Mouse (Mus musculus): ENCODE results near the gene Gm48552. TPM values are rescaled to one million over a fixed set of nuclear protein-coding genes. Genes with fewer than 3 reads are reported as not detected.

Gene Gm48552
- total and polyA plus RNA-seq, 3 experiments = 0.89 to 1.2 TPM; not detected in 1

GRCm38 (mm10) chr10:81350351-81351063 lies 38.3 kb upstream of the Gm48552 start, which contains the start of gene Hmg20b (continued):
- TF ChIP-seq MXI1 (IDR thresholded peaks at IDR 0.05; ENCODE audit: low read depth, low read length) = peak; percentile 61; the same call in 1 of the 2 replicates
- TF ChIP-seq TAL1 (IDR thresholded peaks at IDR 0.05; ENCODE audit: low read length) = no peak
- no peak; the same call in 1 of the 2 replicates for TF ChIP-seq BHLHE40 (IDR thresholded peaks at IDR 0.05; ENCODE audit: borderline replicate concordance, low read depth, low read length)
- TF ChIP-seq HCFC1 (IDR thresholded peaks at IDR 0.05; ENCODE audit: low read depth, low read length) = peak; percentile 90
- peak; percentile 31 to 49; a peak in 2 of 4 replicates for TF ChIP-seq POLR2A (IDR thresholded peaks at IDR 0.05; ENCODE audit: control insufficient read depth in 1 of 2, insufficient read depth in 1 of 2, low read depth in 1 of 2, low read length in 2 of 2, poor library complexity in 1 of 2)
- peak; percentile 35 for TF ChIP-seq RAD21 (IDR thresholded peaks at IDR 0.05; ENCODE audit: low read depth, low read length)
- TF ChIP-seq CTCF (IDR thresholded peaks at IDR 0.05 in 2 of 3, conservative IDR thresholded peaks at IDR 0.05 in 1 of 3; ENCODE audit: control insufficient read depth in 1 of 3, insufficient read depth in 1 of 3, low read depth in 2 of 3, low read length in 3 of 3, poor library complexity in 1 of 3, severe bottlenecking in 1 of 3) = peak; percentile 71 to 81 (median 79)
- TF ChIP-seq MAFK (IDR thresholded peaks at IDR 0.05; ENCODE audit: borderline replicate concordance, low read depth, low read length) = no peak
- no peak for TF ChIP-seq RCOR1 (IDR thresholded peaks at IDR 0.05; ENCODE audit: low read depth, low read length)
- TF ChIP-seq GATA1 (IDR thresholded peaks at IDR 0.05; ENCODE audit: low read depth, low read length) = no peak
- peak; percentile 60 for TF ChIP-seq NELFE (IDR thresholded peaks at IDR 0.05; ENCODE audit: low read depth, low read length)
- TF ChIP-seq MEF2A (IDR thresholded peaks at IDR 0.05; ENCODE audit: extremely low read depth, insufficient replicate concordance, low read depth, low read length, poor library complexity, severe bottlenecking) = no peak
- TF ChIP-seq POLR2AphosphoS2 (IDR thresholded peaks at IDR 0.05; ENCODE audit: low read length) = peak; percentile 54; the same call in 1 of the 2 replicates
- TF ChIP-seq SMC3 (IDR thresholded peaks at IDR 0.05; ENCODE audit: low read depth, low read length) = peak; percentile 55

- peak; percentile 95 for DNase-seq (ENCODE audit: low read depth, low spot score)
- TF ChIP-seq MYB (IDR thresholded peaks at IDR 0.05; ENCODE audit: low read depth, low read length) (peak; percentile 70), NELFE (IDR thresholded peaks at IDR 0.05; ENCODE audit: low read depth, low read length) (peak; percentile 37; the same call in 1 of the 2 replicates), POLR2AphosphoS2 (IDR thresholded peaks at IDR 0.05; ENCODE audit: low read length) (peak; percentile 44; the same call in 1 of the 2 replicates), MAX (IDR thresholded peaks at IDR 0.05; ENCODE audit: low read length) (peak; percentile 93), EP300 (IDR thresholded peaks at IDR 0.05; ENCODE audit: low read depth in 1 of 2, low read length in 2 of 2) (peak; percentile 76 to 82), CTCF (IDR thresholded peaks at IDR 0.05 in 2 of 3, conservative IDR thresholded peaks at IDR 0.05 in 1 of 3; ENCODE audit: control insufficient read depth in 1 of 3, insufficient read depth in 1 of 3, low read depth in 2 of 3, low read length in 3 of 3, poor library complexity in 1 of 3, severe bottlenecking in 1 of 3) (no peak), ZKSCAN1 (IDR thresholded peaks at IDR 0.05; ENCODE audit: low read depth, low read length) (peak; percentile 68), TCF12 (IDR thresholded peaks at IDR 0.05; ENCODE audit: low read depth, low read length) (peak; percentile 83), POLR2AphosphoS5 (IDR thresholded peaks at IDR 0.05; ENCODE audit: borderline replicate concordance, low read depth, low read length) (no peak), BHLHE40 (IDR thresholded peaks at IDR 0.05; ENCODE audit: borderline replicate concordance, low read depth, low read length) (peak; percentile 74; the same call in 1 of the 2 replicates), TAL1 (IDR thresholded peaks at IDR 0.05; ENCODE audit: low read length) (peak; percentile 52), SIN3A (IDR thresholded peaks at IDR 0.05; ENCODE audit: low read length) (peak; percentile 96), JUND (IDR thresholded peaks at IDR 0.05; ENCODE audit: low read depth, low read length) (no peak), HCFC1 (IDR thresholded peaks at IDR 0.05; ENCODE audit: low read depth, low read length) (peak; percentile 79), RCOR1 (IDR thresholded peaks at IDR 0.05; ENCODE audit: low read depth, low read length) (peak; percentile 16; the same call in 1 of the 2 replicates), USF1 (IDR thresholded peaks at IDR 0.05; ENCODE audit: low read depth, low read length) (peak; percentile 39; the same call in 1 of the 2 replicates), MXI1 (IDR thresholded peaks at IDR 0.05; ENCODE audit: low read depth, low read length) (peak; percentile 94), CHD2 (IDR thresholded peaks at IDR 0.05; ENCODE audit: low read length) (no peak), GATA1 (IDR thresholded peaks at IDR 0.05; ENCODE audit: low read depth, low read length) (peak; percentile 86), POLR2A (IDR thresholded peaks at IDR 0.05; ENCODE audit: control insufficient read depth in 1 of 2, insufficient read depth in 1 of 2, low read depth in 1 of 2, low read length in 2 of 2, poor library complexity in 1 of 2) (peak in 1 of 2 experiments; percentile 71; a peak in 2 of 4 replicates), E2F4 (IDR thresholded peaks at IDR 0.05; ENCODE audit: borderline replicate concordance, low read depth, low read length) (0 out of 2 replicates have a peak, but pooled peaks have one; percentile 32), TBP (IDR thresholded peaks at IDR 0.05; ENCODE audit: low read depth, low read length) (peak; percentile 94), MYC (IDR thresholded peaks at IDR 0.05; ENCODE audit: low read depth, low read length) (peak; percentile 84), RAD21 (IDR thresholded peaks at IDR 0.05; ENCODE audit: low read depth, low read length) (no peak), USF2 (IDR thresholded peaks at IDR 0.05; ENCODE audit: borderline replicate concordance in 1 of 2, insufficient read depth in 1 of 2, low read depth in 1 of 2, low read length in 2 of 2) (no peak), ZC3H11A (IDR thresholded peaks at IDR 0.05; ENCODE audit: low read depth, low read length) (no peak)
Measured at GRCm38 (mm10) chr10:81351678-81352291, 37.0 kb upstream of the Gm48552 start.

More at GRCm38 (mm10) chr10:81351678-81352291, 37.0 kb upstream of the Gm48552 start:
- Histone ChIP-seq H3K4me3 (ENCODE audit: control insufficient read depth in 1 of 2, insufficient read depth in 1 of 2, low read depth in 2 of 2, low read length in 2 of 2) (peak overlapping the region; percentile 62 to 77), H3K27me3 (ENCODE audit: control insufficient read depth in 1 of 2, insufficient read depth in 2 of 2, low read length in 2 of 2) (no peaks in the 10 kb centered on the region), H3K9me3 (replicated peaks; ENCODE audit: insufficient read depth, low read length) (no peaks in the 10 kb centered on the region), H3K79me2 (ENCODE audit: control insufficient read depth, insufficient read depth, low read length, poor library complexity) (peaks cover 4% of the 10 kb centered on the region; the same call in 1 of the 2 replicates), H3K4me1 (ENCODE audit: control insufficient read depth in 1 of 2, insufficient read depth in 2 of 2, low read length in 2 of 2) (peaks cover 8 to 23% of the 10 kb centered on the region in 2 experiments; a peak in 3 of 4 replicates), H3K36me3 (ENCODE audit: control insufficient read depth in 1 of 2, insufficient read depth in 2 of 2, low read length in 2 of 2) (peaks cover 0 to 21% of the 10 kb centered on the region in 2 experiments; a peak in 2 of 4 replicates), H3K9ac (ENCODE audit: control insufficient read depth, low read depth, low read length, poor library complexity, severe bottlenecking) (peak overlapping the region; percentile 82), H3K27ac (ENCODE audit: control insufficient read depth, low read depth, low read length) (peak overlapping the region; percentile 86)
